Mouse (Mus musculus) thymus, adult 2 months (tissue): ENCODE results near the gene Cnn2. TPM values are rescaled to one million over a fixed set of nuclear protein-coding genes. Genes with fewer than 3 reads are reported as not detected.

ENCODE experiments used
- DNase-seq: peaks from one replicate; pipeline ENCODE4 v3.0.0; 2021
- H3K27ac ChIP-seq: fragments of 200-500 bp; 2 replicates; pipeline ENCODE4 v1.5.1; 2012; ENCODE audit warnings: low read length, control low read depth; ENCODE audit not compliant: control insufficient read depth, insufficient read depth
- H3K27me3 ChIP-seq: fragments of 200-500 bp; 2 replicates; pipeline ENCODE4 v1.6.1; 2012; ENCODE audit warnings: mild to moderate bottlenecking, low read length, moderate library complexity, mixed read lengths; ENCODE audit not compliant: control insufficient read depth, insufficient read depth
- H3K36me3 ChIP-seq: fragments of 200-500 bp; 2 replicates; pipeline ENCODE4 v1.6.1; 2012; ENCODE audit warnings: mild to moderate bottlenecking, low read length, moderate library complexity; ENCODE audit not compliant: control insufficient read depth, insufficient read depth
- H3K4me1 ChIP-seq: fragments of 200-500 bp; replicated peaks from 2 replicates; pipeline ENCODE4 v1.6.1; 2012; ENCODE audit warnings: low read length; ENCODE audit not compliant: control insufficient read depth, insufficient read depth
- H3K4me3 ChIP-seq: fragments of 200-500 bp; 2 replicates; pipeline ENCODE4 v1.5.1; 2012; ENCODE audit warnings: mild to moderate bottlenecking, low read length, control low read depth, moderate library complexity; ENCODE audit not compliant: control insufficient read depth, insufficient read depth
- CTCF ChIP-seq: fragments of 200-500 bp; IDR thresholded peaks from 2 replicates; pipeline ENCODE4 v1.5.1; 2012; ENCODE audit warnings: mild to moderate bottlenecking, control low read depth, low read length, moderate library complexity, borderline replicate concordance; ENCODE audit not compliant: control insufficient read depth, poor library complexity, insufficient read depth; ENCODE audit errors: extremely low read depth
- POLR2A ChIP-seq: fragments of 200-500 bp; IDR thresholded peaks from 2 replicates; pipeline ENCODE4 v1.6.1; 2012; ENCODE audit warnings: mild to moderate bottlenecking, low read length, control low read depth, moderate library complexity; ENCODE audit not compliant: control insufficient read depth, poor library complexity, insufficient read depth; ENCODE audit errors: extremely low read depth
- WGBS: fragments of 180-500 bp; shearing (Covaris S2); methylation state at CpG from one replicate; pipeline ENCODE4 v1.1.7; 2018; 5-methylcytosine and 5-hydroxymethylcytosine counted together
- polyA plus RNA-seq: library from polyadenylated mRNA; depleted of rRNA; stranded (reverse); fragments of >200 nt; gene quantifications from 2 replicates; pipeline ENCODE4 v1.2.3, GENCODE M21; 2012

Cnn2 gene
- polyA plus RNA-seq, 1 experiment: 245 TPM

- TF ChIP-seq POLR2A: no peak
- TF ChIP-seq CTCF: no peak
- H3K27ac ChIP-seq: no peak overlapping the region
- H3K4me3 ChIP-seq: no peak overlapping the region
- H3K4me1 ChIP-seq: no peaks in the 10 kb centered on the region
- H3K27me3 ChIP-seq: no peaks in the 10 kb centered on the region
- no peaks in the 10 kb centered on the region for H3K36me3 ChIP-seq
- WGBS: 94% methylated on average over 21 of the region's 21 CpGs
- DNase-seq: no peak
Measured at GRCm38 (mm10) chr10:80002829-80003228, 14.4 kb downstream of the Cnn2 start.

- TF ChIP-seq POLR2A: no peak
- TF ChIP-seq CTCF: no peak
- no peaks in the 10 kb centered on the region for H3K27me3 ChIP-seq
- no peak overlapping the region for H3K4me3 ChIP-seq
- no peak for DNase-seq
- H3K27ac ChIP-seq: no peak overlapping the region
- 93% methylated on average over 9 of the region's 9 CpGs for WGBS
- no peaks in the 10 kb centered on the region for H3K4me1 ChIP-seq
- no peaks in the 10 kb centered on the region for H3K36me3 ChIP-seq
Measured at GRCm38 (mm10) chr10:80003374-80004232, 15.2 kb downstream of the Cnn2 start.

GRCm38 (mm10) chr10:80004233-80004705 lies 15.9 kb downstream of the Cnn2 start:
- Histone ChIP-seq H3K27ac (no peak overlapping the region), H3K4me3 (no peak overlapping the region)

GRCm38 (mm10) chr10:80011740-80012139 lies 23.4 kb downstream of the Cnn2 start:
- H3K4me3 ChIP-seq: no peak overlapping the region
- H3K27me3 ChIP-seq: no peaks in the 10 kb centered on the region
- no peak overlapping the region for H3K27ac ChIP-seq
- peaks cover 14% of the 10 kb centered on the region for H3K4me1 ChIP-seq
- TF ChIP-seq POLR2A: no peak
- TF ChIP-seq CTCF: no peak
- WGBS: 95% methylated on average over 6 of the region's 6 CpGs
- DNase-seq: no peak
- peaks cover 14% of the 10 kb centered on the region; the same call in 1 of the 2 replicates for H3K36me3 ChIP-seq

More at GRCm38 (mm10) chr10:80004233-80004705, 15.9 kb downstream of the Cnn2 start:
- 95% methylated on average over 8 of the region's 8 CpGs for WGBS
- Histone ChIP-seq H3K36me3 (no peaks in the 10 kb centered on the region), H3K4me1 (no peaks in the 10 kb centered on the region), H3K27me3 (no peaks in the 10 kb centered on the region)
- DNase-seq: no peak
- TF ChIP-seq POLR2A: no peak
- TF ChIP-seq CTCF: no peak

- H3K4me3 ChIP-seq: no peak overlapping the region
- H3K36me3 ChIP-seq: peaks cover 19% of the 10 kb centered on the region
- 97% methylated on average over 25 of the region's 25 CpGs for WGBS
- DNase-seq: no peak
- no peak overlapping the region for H3K27ac ChIP-seq
- TF ChIP-seq CTCF: no peak
- no peak for TF ChIP-seq POLR2A
- peaks cover 14% of the 10 kb centered on the region for H3K4me1 ChIP-seq
- H3K27me3 ChIP-seq: no peaks in the 10 kb centered on the region
Measured at GRCm38 (mm10) chr10:80013609-80014008, 25.2 kb downstream of the Cnn2 start.

GRCm38 (mm10) chr10:80014484-80015290 lies 26.3 kb downstream of the Cnn2 start:
- Histone ChIP-seq H3K4me1 (peaks cover 23% of the 10 kb centered on the region), H3K27me3 (no peaks in the 10 kb centered on the region), H3K27ac (no peak overlapping the region), H3K4me3 (no peak overlapping the region), H3K36me3 (peaks cover 29% of the 10 kb centered on the region)
- no peak for TF ChIP-seq POLR2A
- TF ChIP-seq CTCF: peak; percentile 70
- WGBS: 82% methylated on average over 28 of the region's 28 CpGs
- DNase-seq: peak; percentile 61
